Mouse (Mus musculus) hindbrain, embryonic 11.5 days (tissue): ENCODE results near the gene Dapk3. TPM values are rescaled to one million over a fixed set of nuclear protein-coding genes. Genes with fewer than 3 reads are reported as not detected.
"Not testable (repeated sequence)": the region's sequence is repeated elsewhere in the genome, so short reads cannot be mapped to it uniquely, and the experiment has no call there.

Experiments used
- ATAC-seq: fragments of 200-750 bp; cut with Nextera tagmentation; 2 replicates; pipeline ENCODE4 v1.8.0; 2017; ENCODE audit warnings: mild to moderate bottlenecking, moderate TSS enrichment, moderate library complexity; ENCODE audit not compliant: low FRiP score
- DNase-seq: peaks from one replicate; pipeline ENCODE4 v3.0.0-alpha.2; 2015; ENCODE audit warnings: low spot score
- H3K27ac ChIP-seq: fragments of 300-500 bp; sonication (generic); 2 replicates; pipeline ENCODE4 v1.5.1; 2014; ENCODE audit warnings: mild to moderate bottlenecking, low read depth, low read length
- H3K27me3 ChIP-seq: fragments of 300-500 bp; sonication (generic); 2 replicates; pipeline ENCODE4 v1.6.1; 2014; ENCODE audit warnings: mild to moderate bottlenecking, low read length, moderate library complexity, mixed read lengths; ENCODE audit not compliant: control insufficient read depth, insufficient read depth
- H3K36me3 ChIP-seq: fragments of 300-500 bp; sonication (generic); 2 replicates; pipeline ENCODE4 v1.6.1; 2014; ENCODE audit warnings: mild to moderate bottlenecking, low read length, moderate library complexity, mixed read lengths; ENCODE audit not compliant: control insufficient read depth, insufficient read depth
- H3K4me1 ChIP-seq: fragments of 300-500 bp; sonication (generic); replicated peaks from 2 replicates; pipeline ENCODE4 v1.6.1; 2014; ENCODE audit warnings: low read length, mixed read lengths; ENCODE audit not compliant: control insufficient read depth, insufficient read depth
- H3K4me2 ChIP-seq: fragments of 300-500 bp; sonication (generic); replicated peaks from 2 replicates; pipeline ENCODE4 v1.6.1; 2014; ENCODE audit warnings: mild to moderate bottlenecking, low read depth, low read length
- H3K4me3 ChIP-seq: fragments of 300-500 bp; sonication (generic); 2 replicates; pipeline ENCODE4 v1.5.1; 2014; ENCODE audit warnings: low read depth, low read length
- H3K9ac ChIP-seq: fragments of 300-500 bp; sonication (generic); 2 replicates; pipeline ENCODE4 v1.6.1; 2014; ENCODE audit warnings: low read depth, low read length
- H3K9me3 ChIP-seq: fragments of 300-500 bp; sonication (generic); 2 replicates; pipeline ENCODE4 v1.6.1; 2016; ENCODE audit warnings: low read length; ENCODE audit not compliant: control insufficient read depth
- WGBS: fragments of 180-500 bp; shearing (Covaris S2); extraction: QIAGEN DNeasy Blood & Tissue Kit; methylation state at CpG from one replicate; pipeline ENCODE4 v1.1.7; 2014; 5-methylcytosine and 5-hydroxymethylcytosine counted together
- polyA plus RNA-seq: library from polyadenylated mRNA; unstranded; fragments of >200 nt; fragmentation: Nextera tagmentation; extraction: Ambion mirVana; gene quantifications from 2 replicates; pipeline ENCODE4 v1.2.1, GENCODE M21; 2014

Dapk3 gene
- polyA plus RNA-seq, 1 experiment from 2014 or later = 53.3 TPM

GRCm38 (mm10) chr10:81181860-81182259 lies 945 bp upstream of the Dapk3 start:
- not testable (repeated sequence) for ATAC-seq, H3K4me2 ChIP-seq, H3K4me3 ChIP-seq, H3K27me3 ChIP-seq, H3K9ac ChIP-seq, H3K4me1 ChIP-seq, DNase-seq, H3K27ac ChIP-seq, H3K9me3 ChIP-seq
- peaks cover 42% of the 10 kb centered on the region for H3K36me3 ChIP-seq
- 78% methylated on average over 12 of the region's 12 CpGs for WGBS

GRCm38 (mm10) chr10:81183805-81184204 lies 1.0 kb downstream of the Dapk3 start, which contains the start of gene 4930442H23Rik:
Gene 4930442H23Rik, minus strand, starts transcription at chr10:81183849.
- H3K9ac ChIP-seq = peak within 1 kb of the TSS; percentile 73
- H3K4me3 ChIP-seq = peak within 1 kb of the TSS; percentile 78
- no peaks in the 10 kb centered on the region for H3K9me3 ChIP-seq
- H3K27ac ChIP-seq = peak within 1 kb of the TSS; percentile 65
- ATAC-seq (no peak), DNase-seq (no peak)
- H3K4me1 ChIP-seq = no peaks in the 10 kb centered on the region; the same call in 1 of the 2 replicates
- H3K4me2 ChIP-seq = peak within 1 kb of the TSS; percentile 57
- no peaks in the 10 kb centered on the region for H3K27me3 ChIP-seq
- WGBS = 84% methylated on average over 5 of the region's 5 CpGs
- H3K36me3 ChIP-seq = peaks cover 31% of the 10 kb centered on the region

- DNase-seq (no peak), ATAC-seq (no peak)
- peaks cover 21% of the 10 kb centered on the region for H3K36me3 ChIP-seq
- H3K27ac ChIP-seq = no peak overlapping the region
- H3K4me2 ChIP-seq = no peak overlapping the region
- WGBS = 49% methylated on average over 4 of the region's 4 CpGs
- no peak overlapping the region for H3K9ac ChIP-seq
- no peaks in the 10 kb centered on the region for H3K27me3 ChIP-seq
- no peak overlapping the region for H3K4me3 ChIP-seq
- H3K4me1 ChIP-seq = no peaks in the 10 kb centered on the region; the same call in 1 of the 2 replicates
- H3K9me3 ChIP-seq = no peaks in the 10 kb centered on the region
These were observed 2.0 kb downstream of the Dapk3 start for GRCm38 (mm10) chr10:81184765-81185164.

GRCm38 (mm10) chr10:81187161-81187560 lies 4.4 kb downstream of the Dapk3 start:
- 94% methylated on average over 9 of the region's 9 CpGs for WGBS
- H3K27ac ChIP-seq = no peak overlapping the region

GRCm38 (mm10) chr10:81189821-81190220 lies 7.0 kb downstream of the Dapk3 start:
- Histone ChIP-seq H3K4me1 (peaks cover 8% of the 10 kb centered on the region), H3K9me3 (no peaks in the 10 kb centered on the region), H3K36me3 (0 out of 2 replicates have a peak, but pooled peaks cover 2% of the 10 kb centered on the region), H3K4me3 (no peak overlapping the region), H3K9ac (no peak overlapping the region), H3K4me2 (no peak overlapping the region), H3K27me3 (peaks cover 8% of the 10 kb centered on the region), H3K27ac (no peak overlapping the region)
- ATAC-seq = no peak
- WGBS = 81% methylated on average over 26 of the region's 26 CpGs
- no peak for DNase-seq

More at GRCm38 (mm10) chr10:81187161-81187560, 4.4 kb downstream of the Dapk3 start:
- Histone ChIP-seq H3K4me2 (no peak overlapping the region), H3K4me1 (no peaks in the 10 kb centered on the region; the same call in 1 of the 2 replicates), H3K9ac (no peak overlapping the region), H3K4me3 (no peak overlapping the region), H3K9me3 (no peaks in the 10 kb centered on the region), H3K27me3 (no peaks in the 10 kb centered on the region), H3K36me3 (0 out of 2 replicates have a peak, but pooled peaks cover 2% of the 10 kb centered on the region)
- ATAC-seq = no peak
- no peak for DNase-seq

- H3K9me3 ChIP-seq = no peaks in the 10 kb centered on the region
- 0 out of 2 replicates have a peak, but pooled peaks cover 2% of the 10 kb centered on the region for H3K36me3 ChIP-seq
- peaks cover 8% of the 10 kb centered on the region for H3K4me1 ChIP-seq
- H3K4me3 ChIP-seq = no peak overlapping the region
- no peak overlapping the region for H3K4me2 ChIP-seq
- ATAC-seq (no peak), DNase-seq (peak; percentile 59)
- H3K9ac ChIP-seq = no peak overlapping the region
- WGBS = 69% methylated on average over 31 of the region's 31 CpGs
- H3K27ac ChIP-seq = no peak overlapping the region
- H3K27me3 ChIP-seq = peaks cover 14% of the 10 kb centered on the region
These were observed 7.6 kb downstream of the Dapk3 start for GRCm38 (mm10) chr10:81190236-81190911.

GRCm38 (mm10) chr10:81190912-81191321 lies 8.1 kb downstream of the Dapk3 start:
- H3K4me3 ChIP-seq = no peak overlapping the region
- H3K9ac ChIP-seq = no peak overlapping the region
- no peaks in the 10 kb centered on the region for H3K9me3 ChIP-seq
- H3K4me2 ChIP-seq = no peak overlapping the region
- 76% methylated on average over 6 of the region's 6 CpGs for WGBS
- peaks cover 19% of the 10 kb centered on the region for H3K27me3 ChIP-seq
- ATAC-seq (no peak), DNase-seq (no peak)
- H3K27ac ChIP-seq = no peak overlapping the region
- 0 out of 2 replicates have a peak, but pooled peaks cover 2% of the 10 kb centered on the region for H3K36me3 ChIP-seq
- H3K4me1 ChIP-seq = peaks cover 8% of the 10 kb centered on the region

- DNase-seq (no peak), ATAC-seq (no peak)
- Histone ChIP-seq H3K9ac (no peak overlapping the region), H3K36me3 (0 out of 2 replicates have a peak, but pooled peaks cover 2% of the 10 kb centered on the region), H3K4me1 (peaks cover 8% of the 10 kb centered on the region), H3K4me2 (peak overlapping the region; percentile 96), H3K9me3 (no peaks in the 10 kb centered on the region), H3K27ac (no peak overlapping the region), H3K4me3 (no peak overlapping the region; the same call in 1 of the 2 replicates), H3K27me3 (peaks cover 23% of the 10 kb centered on the region)
- 88% methylated on average over 18 of the region's 18 CpGs for WGBS
These were observed 8.7 kb downstream of the Dapk3 start for GRCm38 (mm10) chr10:81191342-81191982.
